Mouse (Mus musculus): ENCODE data around the gene Cox6a1.
A peak's percentile ranks its signal among the peaks of the same experiment; 100 is the strongest.

Gene Cox6a1

GRCm38 (mm10) chr5:115300792-115301614 is 47.8 kb downstream of the Cox6a1 start, which contains the start of gene Dynll1:
Gene Dynll1 (minus strand): TSS chr5:115300999.
- DNase-seq (ENCODE audit: extremely low spot score), result peak; percentile 100

GRCm38 (mm10) chr5:115300035-115300744 is 48.6 kb downstream of the Cox6a1 start:
- peak; percentile 73 for DNase-seq (ENCODE audit: extremely low spot score)

GRCm38 (mm10) chr5:115296347-115296746 is 52.4 kb downstream of the Cox6a1 start:
- DNase-seq (ENCODE audit: extremely low spot score), result no peak
